Mouse (Mus musculus) ES-Bruce4 (cell line): ENCODE results near the gene Colgalt2. TPM values are rescaled to one million over a fixed set of nuclear protein-coding genes. Genes with fewer than 3 reads are reported as not detected.

ENCODE experiments used
- H3K27ac ChIP-seq: 2 replicates; pipeline ENCODE4 v1.5.1; 2012; ENCODE audit warnings: low read length, inconsistent platforms; ENCODE audit not compliant: insufficient read depth
- H3K27me3 ChIP-seq: 2 replicates; pipeline ENCODE4 v1.6.1; 2012; ENCODE audit warnings: mild to moderate bottlenecking, low read length, inconsistent platforms; ENCODE audit not compliant: control insufficient read depth, poor library complexity, insufficient read depth, severe bottlenecking
- H3K36me3 ChIP-seq: 2 replicates; pipeline ENCODE4 v1.6.1; 2012; ENCODE audit warnings: inconsistent platforms, mild to moderate bottlenecking, low read length, moderate library complexity; ENCODE audit not compliant: control insufficient read depth, poor library complexity, insufficient read depth, severe bottlenecking
- H3K4me1 ChIP-seq: one replicate; pipeline ENCODE4 v1.8.1; 2011; ENCODE audit warnings: low read length; ENCODE audit not compliant: control insufficient read depth, insufficient read depth
- H3K4me3 ChIP-seq: 2 replicates; pipeline ENCODE4 v1.5.1; 2011; ENCODE audit warnings: low read depth, mild to moderate bottlenecking, low read length
- H3K9ac ChIP-seq: 2 replicates; pipeline ENCODE4 v1.6.1; 2012; ENCODE audit warnings: low read depth, mild to moderate bottlenecking, inconsistent platforms; ENCODE audit not compliant: poor library complexity, severe bottlenecking
- H3K9me3 ChIP-seq: replicated peaks from 2 replicates; pipeline ENCODE4 v1.6.1; 2012; ENCODE audit warnings: mild to moderate bottlenecking, low read length, inconsistent platforms; ENCODE audit not compliant: control insufficient read depth, poor library complexity, insufficient read depth, severe bottlenecking
- CTCF ChIP-seq: IDR thresholded peaks from one replicate; pipeline ENCODE4 v1.8.1; 2011; ENCODE audit warnings: low read depth, low read length
- EP300 ChIP-seq: IDR thresholded peaks from 2 replicates; pipeline ENCODE4 v1.6.1; 2011; ENCODE audit warnings: low read depth, low read length; ENCODE audit not compliant: insufficient read depth
- POLR2A ChIP-seq: IDR thresholded peaks from one replicate; pipeline ENCODE4 v1.8.1; 2011; ENCODE audit warnings: low read length; ENCODE audit not compliant: insufficient read depth
- polyA plus RNA-seq: library from polyadenylated mRNA; stranded (reverse); fragments of >200 nt; gene quantifications from 2 replicates; pipeline ENCODE4 v1.2.4, GENCODE M21; 2011; ENCODE audit warnings: low read depth; ENCODE audit not compliant: missing spikeins, insufficient read depth, insufficient read length

The Colgalt2 gene
- polyA plus RNA-seq, 1 experiment = not detected

DNA sequence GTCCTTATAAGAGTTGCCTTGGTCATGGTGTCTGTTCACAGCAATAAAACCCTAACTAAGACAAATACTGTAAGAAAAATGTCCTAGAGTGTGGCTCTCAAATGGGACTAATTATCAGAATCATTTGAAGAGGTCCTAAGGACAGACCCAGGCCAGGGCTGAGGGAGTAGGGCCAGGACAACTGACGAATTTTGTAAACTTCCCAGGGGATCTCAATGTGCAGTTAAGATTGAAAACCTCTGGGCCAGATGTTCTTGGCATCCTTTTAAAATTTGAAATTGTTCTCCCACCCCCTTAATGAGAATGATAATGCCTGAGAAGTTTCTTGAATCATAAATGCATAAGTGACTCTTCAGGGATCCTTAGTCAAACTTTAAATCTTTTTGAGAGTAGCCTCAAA is 14.3 kb downstream of the Colgalt2 start:
- TF ChIP-seq CTCF (no peak), EP300 (no peak), POLR2A (no peak)
- H3K9ac ChIP-seq = no peak overlapping the region
- no peak overlapping the region for H3K4me3 ChIP-seq
- H3K4me1 ChIP-seq = no peaks in the 10 kb centered on the region
- no peaks in the 10 kb centered on the region for H3K36me3 ChIP-seq
- peaks cover 10% of the 10 kb centered on the region for H3K9me3 ChIP-seq
- no peaks in the 10 kb centered on the region for H3K27me3 ChIP-seq
- no peak overlapping the region for H3K27ac ChIP-seq

GRCm38 (mm10) chr1:152414451-152414850 is 14.8 kb downstream of the Colgalt2 start:
- H3K9ac ChIP-seq = no peak overlapping the region

GRCm38 (mm10) chr1:152416306-152416904 is 16.8 kb downstream of the Colgalt2 start:
- Histone ChIP-seq H3K4me3 (no peak overlapping the region), H3K4me1 (no peaks in the 10 kb centered on the region), H3K27ac (no peak overlapping the region), H3K36me3 (no peaks in the 10 kb centered on the region), H3K9ac (no peak overlapping the region), H3K9me3 (peaks cover 10% of the 10 kb centered on the region), H3K27me3 (no peaks in the 10 kb centered on the region)
- TF ChIP-seq POLR2A (no peak), CTCF (no peak), EP300 (no peak)

More at GRCm38 (mm10) chr1:152414451-152414850, 14.8 kb downstream of the Colgalt2 start:
- peaks cover 10% of the 10 kb centered on the region for H3K9me3 ChIP-seq
- H3K4me3 ChIP-seq = no peak overlapping the region
- H3K36me3 ChIP-seq = no peaks in the 10 kb centered on the region
- no peaks in the 10 kb centered on the region for H3K27me3 ChIP-seq
- no peaks in the 10 kb centered on the region for H3K4me1 ChIP-seq
- no peak overlapping the region for H3K27ac ChIP-seq
- no peak for TF ChIP-seq POLR2A
- TF ChIP-seq CTCF = no peak
- no peak for TF ChIP-seq EP300

GRCm38 (mm10) chr1:152417602-152418001 is 18.0 kb downstream of the Colgalt2 start:
- H3K9me3 ChIP-seq = peaks cover 6% of the 10 kb centered on the region
- no peak overlapping the region for H3K4me3 ChIP-seq
- no peaks in the 10 kb centered on the region for H3K27me3 ChIP-seq
- no peaks in the 10 kb centered on the region for H3K4me1 ChIP-seq
- no peak for TF ChIP-seq POLR2A
- no peak for TF ChIP-seq EP300
- no peak overlapping the region for H3K9ac ChIP-seq
- no peaks in the 10 kb centered on the region for H3K36me3 ChIP-seq
- H3K27ac ChIP-seq = no peak overlapping the region

DNA sequence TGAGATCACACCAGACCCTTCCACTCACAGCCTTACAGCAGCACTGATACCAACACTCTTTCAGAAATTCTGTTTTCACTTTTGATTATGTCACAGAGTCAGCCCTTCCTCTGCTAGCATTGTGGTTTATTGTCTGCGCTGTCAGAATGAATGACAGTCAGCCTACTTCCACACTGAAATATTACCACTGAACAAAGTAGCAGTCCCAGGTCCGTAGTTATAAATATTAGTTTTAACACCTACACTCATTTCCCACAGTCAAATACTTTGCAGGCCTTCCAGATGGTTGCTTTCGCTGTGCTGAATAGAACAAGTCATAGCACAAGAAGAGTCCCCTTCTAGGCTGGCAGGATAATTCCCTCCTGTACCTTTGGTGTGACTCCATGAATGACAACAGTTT is 22.7 kb downstream of the Colgalt2 start:
- TF ChIP-seq CTCF = no peak
- Histone ChIP-seq H3K4me3 (no peak overlapping the region), H3K36me3 (no peaks in the 10 kb centered on the region), H3K27ac (no peak overlapping the region), H3K9me3 (no peaks in the 10 kb centered on the region), H3K4me1 (no peaks in the 10 kb centered on the region), H3K9ac (no peak overlapping the region), H3K27me3 (no peaks in the 10 kb centered on the region)

GRCm38 (mm10) chr1:152423052-152423451 is 23.4 kb downstream of the Colgalt2 start:
- H3K9me3 ChIP-seq = no peaks in the 10 kb centered on the region
- TF ChIP-seq EP300 (no peak), POLR2A (no peak), CTCF (no peak)
- no peak overlapping the region for H3K4me3 ChIP-seq

More at GRCm38 (mm10) chr1:152423052-152423451, 23.4 kb downstream of the Colgalt2 start:
- Histone ChIP-seq H3K27me3 (no peaks in the 10 kb centered on the region), H3K27ac (no peak overlapping the region), H3K9ac (no peak overlapping the region), H3K36me3 (no peaks in the 10 kb centered on the region), H3K4me1 (no peaks in the 10 kb centered on the region)
